Mouse (Mus musculus) megakaryocyte progenitor cell, adult 5-6 weeks (primary cell): ENCODE measurements around the gene Zfp148. TPM values are rescaled to one million over a fixed set of nuclear protein-coding genes. Genes with fewer than 3 reads are reported as not detected.
"Not testable (repeated sequence)": the region's sequence is repeated elsewhere in the genome, so short reads cannot be mapped to it uniquely, and the experiment has no call there.

Source experiments
- ATAC-seq: replicated peaks from 2 replicates; pipeline ENCODE4 v1.8.0; 2016; ENCODE audit warnings: mild to moderate bottlenecking, moderate TSS enrichment, inconsistent platforms; ENCODE audit not compliant: poor library complexity
- total RNA-seq, 2 experiments: library from RNA; stranded (forward) in 1 of 2; stranded (reverse) in 1 of 2; fragments of 157-497, 149-512 nt in 1 of 2; fragments of 200-1000 nt in 1 of 2; gene quantifications; 2 replicates each; pipeline versions ENCODE4 v1.2.3 to v1.2.4; 2015 to 2017

The Zfp148 gene
- total RNA-seq, 2 experiments from 2014 or later, result 29.4 to 73.5 TPM

DNA sequence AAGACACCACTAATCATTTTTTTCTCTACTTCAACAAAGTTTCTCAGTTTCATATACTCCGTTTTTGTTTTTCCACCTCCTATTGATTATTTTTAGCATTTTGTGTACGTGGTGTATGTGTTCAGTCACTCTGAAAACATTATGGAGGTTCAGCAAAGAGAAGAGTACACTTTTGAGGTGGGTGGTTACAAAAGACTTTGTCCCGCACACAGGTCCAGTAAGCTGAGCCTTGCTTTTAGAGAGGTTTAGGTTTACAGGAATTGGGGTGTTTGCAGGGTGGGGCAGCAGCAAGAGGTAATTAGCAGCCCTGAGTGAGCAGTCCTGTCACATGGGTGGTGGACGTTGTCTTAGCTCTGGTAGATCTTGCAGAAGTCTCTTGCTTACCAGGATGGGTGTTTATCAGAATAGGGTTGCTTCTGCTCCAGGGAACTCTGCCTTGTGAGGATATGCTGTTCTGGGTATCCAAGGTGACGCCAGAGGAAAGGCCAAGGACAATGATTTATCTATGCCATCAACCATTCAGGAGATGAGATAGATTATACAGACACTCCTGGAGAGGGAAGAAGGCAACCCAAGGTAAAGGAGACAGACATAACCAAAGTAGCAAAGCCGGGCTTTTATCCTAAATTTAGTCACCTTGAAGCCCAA, 74.8 kb downstream of the Zfp148 start:
- no peak for ATAC-seq

GRCm38 (mm10) chr16:33459101-33459500, 78.5 kb downstream of the Zfp148 start:
- no peak for ATAC-seq

GRCm38 (mm10) chr16:33461416-33461815, 80.8 kb downstream of the Zfp148 start:
- no peak for ATAC-seq

DNA sequence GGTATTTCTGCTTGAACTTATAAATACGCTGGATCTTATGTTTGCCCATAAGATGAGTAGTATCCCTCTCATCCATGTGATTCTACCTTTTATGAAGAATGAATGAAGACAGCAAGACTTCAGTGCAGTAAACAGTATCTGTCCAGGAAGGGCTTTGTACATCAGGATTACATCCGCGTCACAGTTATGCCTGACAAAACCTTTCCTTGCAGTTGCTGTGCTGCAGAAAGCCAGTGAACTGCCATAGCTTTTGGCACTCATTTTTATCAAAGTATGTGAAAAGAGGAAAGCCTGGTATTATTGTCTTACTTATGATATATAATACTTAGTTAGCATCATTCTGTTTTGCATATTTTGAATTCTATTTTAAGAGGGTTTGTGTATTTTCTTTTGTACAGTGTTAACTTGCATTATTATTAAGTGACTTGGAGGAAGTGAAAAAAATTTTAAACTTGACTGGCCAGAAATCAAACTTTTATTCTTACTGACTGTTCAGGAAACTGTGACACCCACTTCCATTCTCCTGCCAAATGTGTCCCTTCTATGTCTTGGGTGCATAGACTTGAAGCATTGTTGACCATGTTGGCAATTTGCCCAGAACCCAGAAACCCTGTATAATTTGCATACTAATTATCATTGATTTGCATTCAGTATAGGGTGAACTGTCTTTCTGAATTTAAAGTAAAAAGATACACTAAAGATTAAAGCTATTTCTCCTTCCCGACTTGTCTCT, 84.0 kb downstream of the Zfp148 start:
- ATAC-seq, result no peak

- no peak for ATAC-seq
These were observed 84.6 kb downstream of the Zfp148 start for GRCm38 (mm10) chr16:33465242-33465614.

GRCm38 (mm10) chr16:33467451-33467850, 86.8 kb downstream of the Zfp148 start:
- no peak for ATAC-seq

DNA sequence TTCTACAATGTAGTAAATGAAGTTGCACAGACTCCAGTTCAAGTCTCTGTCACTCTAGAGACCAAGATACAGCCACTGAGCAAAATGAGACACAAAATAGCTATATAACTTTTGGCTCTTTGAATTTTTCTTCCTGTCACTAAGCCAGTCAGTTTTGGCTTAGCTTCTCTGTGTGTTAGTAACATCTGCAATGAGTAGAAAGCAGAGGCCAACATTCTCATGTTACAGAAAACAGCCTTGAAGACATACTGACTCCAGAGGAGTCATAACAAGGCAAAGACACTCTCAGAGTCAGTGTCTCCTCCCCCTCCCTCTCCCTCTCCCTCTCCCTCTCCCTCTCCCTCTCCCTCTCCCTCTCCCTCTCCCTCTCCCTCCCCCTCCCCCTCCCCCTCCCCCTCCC, 89.3 kb downstream of the Zfp148 start:
- ATAC-seq, result no peak

- 0 out of 2 replicates have a peak, but pooled peaks have one; percentile 31 for ATAC-seq
These were observed 93.7 kb downstream of the Zfp148 start for GRCm38 (mm10) chr16:33474381-33474780.

DNA sequence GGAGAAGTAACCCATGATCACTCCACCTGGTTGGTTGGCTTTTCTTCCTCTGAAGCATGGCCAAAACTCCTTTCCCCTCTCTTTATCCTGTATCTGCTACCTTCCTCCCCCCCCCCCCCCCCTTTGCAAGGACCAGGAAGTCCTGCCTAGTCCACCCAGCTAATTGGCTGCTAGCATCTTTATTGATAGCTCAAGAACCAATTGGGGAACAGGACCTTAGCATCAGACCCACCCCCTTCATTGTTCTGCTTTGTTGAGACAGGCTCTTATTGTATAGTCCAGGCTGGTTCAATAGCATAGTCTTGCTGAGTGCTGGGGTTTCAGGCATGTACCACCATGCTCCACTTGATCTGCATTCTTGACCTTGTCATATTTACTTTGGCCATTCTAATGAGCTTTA, 99.3 kb downstream of the Zfp148 start:
- no peak for ATAC-seq

GRCm38 (mm10) chr16:33481148-33481547, 100.5 kb downstream of the Zfp148 start:
- peak; percentile 83 for ATAC-seq

DNA sequence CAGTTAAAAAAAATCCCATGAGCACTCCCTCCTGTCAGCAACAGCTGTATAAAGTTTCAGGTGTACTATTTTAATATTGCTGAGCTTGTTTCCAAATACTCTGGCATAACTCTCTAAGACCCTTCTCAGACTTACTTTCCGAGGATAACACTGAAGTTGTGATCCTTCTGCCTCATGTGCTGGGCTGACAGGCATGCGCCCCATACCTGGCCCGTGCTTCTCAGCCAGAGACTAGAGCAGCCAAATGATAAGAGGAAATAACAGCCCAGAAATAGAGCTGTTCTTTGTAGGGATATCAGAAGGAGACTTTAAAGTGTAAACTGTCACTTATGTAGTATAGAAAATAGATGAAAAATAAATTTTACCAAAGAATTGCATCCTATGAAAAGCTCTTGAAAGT, 101.7 kb downstream of the Zfp148 start:
- ATAC-seq, result no peak

- no peak for ATAC-seq
These were observed 107.1 kb downstream of the Zfp148 start for GRCm38 (mm10) chr16:33487709-33488108.

DNA sequence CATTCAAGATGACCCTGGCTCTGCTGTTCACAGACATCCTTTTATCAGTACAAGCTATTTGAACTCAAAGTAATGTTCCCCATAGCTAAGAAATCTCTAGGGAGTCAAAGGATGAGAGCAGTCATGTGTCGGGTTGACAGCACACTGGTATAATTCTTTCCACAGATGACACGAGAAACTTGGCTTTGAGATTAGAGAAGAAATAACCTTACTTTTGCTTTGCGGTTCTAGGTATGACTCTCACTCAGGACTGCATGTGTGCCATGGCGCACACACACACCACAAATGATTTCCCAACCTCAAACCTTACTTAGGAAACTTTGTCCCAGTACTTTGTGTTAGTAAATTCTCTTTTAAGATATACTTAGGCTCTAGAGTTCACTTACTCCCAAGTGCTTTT, 113.7 kb downstream of the Zfp148 start:
- ATAC-seq, result no peak

- no peak for ATAC-seq
These were observed 127.4 kb downstream of the Zfp148 start for GRCm38 (mm10) chr16:33508082-33508481.

DNA sequence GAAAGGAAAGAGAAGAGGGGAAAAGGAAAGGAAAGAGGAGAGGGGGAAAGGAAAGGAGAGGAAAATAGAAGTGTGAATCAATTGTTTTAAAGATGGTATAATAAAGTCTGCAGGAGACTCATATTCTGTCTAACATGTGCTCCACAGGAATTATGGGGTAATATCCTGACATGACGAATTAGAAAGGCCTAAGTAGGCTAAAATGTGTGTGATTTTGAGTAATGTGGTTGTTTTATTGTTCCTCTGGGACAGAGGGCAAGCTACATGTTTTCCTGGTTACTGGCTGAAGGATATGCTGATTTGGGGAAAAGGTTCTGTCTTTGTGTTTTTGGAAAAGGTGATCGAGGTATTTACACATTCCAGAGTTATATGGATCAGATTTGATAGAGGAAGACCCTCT, 128.6 kb downstream of the Zfp148 start:
- not testable (repeated sequence) for ATAC-seq

- not testable (repeated sequence) for ATAC-seq
These were observed 130.2 kb downstream of the Zfp148 start for GRCm38 (mm10) chr16:33510856-33511255.

- no peak for ATAC-seq
These were observed 131.9 kb downstream of the Zfp148 start for GRCm38 (mm10) chr16:33512555-33512954.

DNA sequence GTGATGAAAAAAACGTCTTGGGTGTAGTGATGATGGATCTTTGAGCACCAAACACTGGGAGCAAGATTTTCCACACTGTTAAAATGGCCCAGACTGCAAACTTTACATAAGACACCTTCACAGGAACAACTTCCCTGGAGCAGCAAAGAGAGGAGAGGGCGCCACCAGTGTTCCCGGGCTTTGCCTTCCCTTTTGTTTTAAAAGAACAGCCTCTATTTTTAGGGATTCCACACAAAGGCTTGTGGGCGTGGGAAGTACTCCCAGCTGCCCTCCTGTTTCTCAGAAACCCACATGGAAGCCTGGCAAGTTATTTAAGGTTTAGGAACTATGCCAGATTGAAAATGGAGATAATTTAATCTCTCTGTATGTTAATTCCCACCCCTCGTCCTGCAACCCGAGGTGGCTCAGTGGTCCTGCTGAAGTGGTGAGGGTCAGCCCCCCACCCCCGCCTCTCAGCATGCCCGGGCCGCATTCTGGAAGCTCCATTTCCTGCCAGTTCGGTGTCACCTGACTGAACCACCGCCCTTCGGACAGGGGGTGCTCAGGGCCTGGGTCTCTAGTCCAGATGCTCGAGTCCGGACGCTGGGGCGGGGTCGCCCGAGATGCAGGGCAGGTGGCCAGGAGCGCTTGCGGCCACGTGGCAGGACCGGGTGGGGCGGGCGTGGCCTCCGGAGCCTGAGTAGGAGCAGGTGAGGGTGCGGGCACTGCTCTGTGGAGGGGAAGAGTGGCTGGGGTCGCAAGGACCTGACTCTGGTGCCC, 136.3 kb downstream of the Zfp148 start, which contains the start of gene Slc12a8:
TSS of gene Slc12a8 (plus strand) at position 522 of the 759 bp plus-strand sequence.
- ATAC-seq, result no peak

- ATAC-seq, result no peak
These were observed 137.0 kb downstream of the Zfp148 start for GRCm38 (mm10) chr16:33517627-33518026.

DNA sequence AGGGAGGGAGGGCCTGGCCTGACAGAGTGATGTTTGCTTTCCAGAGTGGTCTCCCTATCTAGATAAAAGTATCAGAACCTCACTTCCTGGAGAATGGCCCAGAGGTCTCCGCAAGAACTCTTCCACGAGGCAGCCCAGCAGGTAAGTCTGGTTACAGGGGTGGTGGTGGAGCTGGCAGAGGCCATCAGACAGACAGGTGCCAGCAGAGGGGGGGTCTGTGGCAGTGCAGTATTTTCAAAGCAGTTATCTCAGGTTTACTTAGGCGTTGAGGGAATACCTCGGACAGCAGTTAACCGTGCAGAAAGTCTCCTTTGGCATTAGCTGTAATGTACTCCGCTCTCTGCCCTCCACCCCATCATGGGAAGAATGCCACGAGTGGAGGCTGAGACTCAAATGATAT, 137.6 kb downstream of the Zfp148 start:
- no peak for ATAC-seq

- ATAC-seq, result no peak
These were observed 139.4 kb downstream of the Zfp148 start for GRCm38 (mm10) chr16:33519916-33520568.
